Mouse (Mus musculus) ES-CJ7 (cell line): ENCODE results near the gene Khdrbs2.
"Not testable (repeated sequence)": the region's sequence is repeated elsewhere in the genome, so short reads cannot be mapped to it uniquely, and the experiment has no call there.

Experiments
- DNase-seq: peaks from one replicate; pipeline ENCODE4 v3.0.0; 2011; ENCODE audit warnings: low read depth, low spot score

Khdrbs2 gene

DNA sequence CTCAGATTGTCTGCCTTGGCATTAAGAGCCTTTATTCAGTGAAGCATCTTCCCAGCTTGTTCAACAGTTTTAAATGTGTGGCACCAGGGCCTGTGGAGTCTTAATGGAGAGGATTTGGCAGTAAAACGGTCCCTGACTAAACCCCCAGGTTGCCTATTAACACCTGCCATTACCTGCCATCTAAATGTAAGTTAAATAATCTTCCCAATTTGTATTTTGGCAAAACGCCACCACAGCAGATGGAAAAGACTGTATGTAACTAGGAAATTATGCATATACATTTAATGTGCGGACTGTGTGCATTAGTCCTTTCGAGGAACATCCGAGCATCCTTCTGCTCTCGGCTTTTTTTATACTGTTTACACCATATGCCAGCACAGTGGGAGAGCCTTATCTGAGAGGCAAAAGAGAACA, 290.6 kb downstream of the Khdrbs2 start:
- DNase-seq: no peak

DNA sequence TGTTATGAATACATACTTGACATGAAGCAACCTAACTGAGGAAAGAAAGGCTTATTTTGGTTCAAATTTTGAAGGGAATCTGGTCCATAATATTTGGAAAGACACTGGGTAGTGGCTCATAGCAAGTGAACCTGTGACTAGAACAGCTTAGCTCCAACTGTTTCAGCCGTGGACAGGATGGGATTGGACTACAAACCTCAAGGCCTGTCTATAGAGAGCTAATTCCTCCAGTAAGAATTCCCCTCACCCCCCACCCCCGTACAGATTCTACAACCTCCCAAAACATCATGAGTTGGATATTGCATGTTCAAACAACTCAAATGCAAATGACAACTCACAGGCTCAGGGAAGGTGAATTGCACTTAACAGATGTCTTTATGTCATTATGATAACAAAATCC, 298.5 kb downstream of the Khdrbs2 start:
- DNase-seq: no peak

DNA sequence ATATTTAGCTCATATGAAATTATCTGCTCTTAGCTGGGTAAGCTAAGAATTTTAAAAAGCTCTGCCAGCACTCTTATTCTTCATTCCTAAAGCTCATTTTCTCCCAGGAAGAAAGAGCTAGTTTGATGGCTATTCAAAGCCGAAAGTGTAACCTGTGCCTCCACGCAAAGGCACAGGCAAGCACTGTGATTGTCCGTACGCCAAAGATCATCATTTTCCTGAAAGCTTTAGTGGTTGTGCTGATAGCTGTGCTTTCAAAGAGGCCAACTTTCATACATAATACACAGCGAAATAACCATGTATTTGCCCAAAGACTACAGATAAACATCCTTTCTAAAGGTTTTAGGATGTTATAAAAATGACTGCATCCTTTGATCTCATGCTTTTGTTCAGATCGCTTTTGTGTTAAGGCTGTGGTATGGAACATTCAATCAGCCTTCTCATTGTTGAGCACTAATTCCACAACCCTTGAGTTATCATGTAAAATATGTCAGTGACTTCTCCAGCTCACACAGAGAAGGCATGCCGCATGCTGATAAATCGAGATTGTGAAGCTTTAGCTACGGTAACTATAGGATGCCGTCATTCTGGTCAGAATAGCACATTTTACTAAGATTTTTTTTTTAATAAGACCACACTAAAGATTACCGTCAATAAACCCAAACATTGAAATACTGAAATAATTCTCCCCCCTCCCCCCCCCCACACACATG, 299.1 kb downstream of the Khdrbs2 start:
- DNase-seq: no peak

DNA sequence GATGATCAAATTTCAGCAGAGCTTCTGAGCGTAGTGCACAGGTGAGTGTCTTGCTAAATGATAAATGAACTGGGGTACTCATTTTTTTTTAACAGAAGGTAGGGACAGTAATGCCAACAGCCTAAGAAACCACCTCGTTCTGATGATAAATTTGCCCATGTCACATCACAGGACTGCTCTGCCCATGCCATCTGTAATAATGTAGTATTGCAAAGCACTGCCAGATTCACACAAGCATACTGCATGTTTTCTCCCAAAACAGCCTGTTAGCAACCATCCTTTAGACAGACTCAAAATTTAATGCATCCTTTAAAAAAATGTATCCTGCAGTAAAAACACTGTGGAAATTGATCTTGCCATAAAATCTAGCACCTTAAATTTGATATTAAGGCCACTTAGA, 315.4 kb downstream of the Khdrbs2 start:
- no peak for DNase-seq

DNA sequence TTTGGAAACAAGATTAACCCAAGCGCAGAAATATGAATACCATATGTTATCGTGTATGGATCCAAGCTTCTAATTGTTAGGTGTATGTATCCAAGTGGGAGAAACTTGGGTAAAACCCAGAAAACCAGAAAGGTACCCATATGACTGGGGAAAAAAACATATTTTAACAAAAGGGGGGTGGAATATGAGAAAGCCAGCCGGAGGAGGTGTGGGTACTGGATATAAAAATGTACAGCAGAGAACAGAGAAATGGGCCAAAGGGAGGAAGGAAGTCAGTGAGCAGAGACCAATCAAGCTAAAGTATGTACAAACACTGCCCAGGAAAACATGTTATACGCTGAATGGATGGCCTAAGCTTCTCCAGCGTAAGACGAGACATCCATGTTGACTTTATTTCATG, 330.9 kb downstream of the Khdrbs2 start:
- DNase-seq: no peak

DNA sequence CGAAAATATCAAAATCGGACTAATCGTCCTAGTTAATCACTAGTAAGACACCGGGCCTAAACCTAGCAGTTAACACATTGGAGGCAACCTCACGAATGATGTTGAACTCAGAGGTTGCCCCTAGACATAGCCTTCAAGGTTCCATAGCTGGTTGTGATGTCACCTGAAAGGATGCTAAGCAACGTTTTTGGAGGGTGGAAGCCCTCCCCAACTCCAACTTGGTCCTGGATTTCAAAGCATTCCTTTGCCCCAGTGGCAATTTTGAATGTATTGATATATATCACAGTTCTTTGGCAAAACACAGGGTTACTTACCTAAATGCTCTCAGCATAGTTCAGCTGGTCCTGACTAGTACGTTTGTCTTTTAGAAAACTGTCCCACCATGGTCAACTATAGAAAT, 374.7 kb downstream of the Khdrbs2 start, which contains the start of gene Gm5415:
Gm5415 (minus strand) TSS at position 101 of the 400 bp plus-strand sequence.
- DNase-seq: not testable (repeated sequence)

DNA sequence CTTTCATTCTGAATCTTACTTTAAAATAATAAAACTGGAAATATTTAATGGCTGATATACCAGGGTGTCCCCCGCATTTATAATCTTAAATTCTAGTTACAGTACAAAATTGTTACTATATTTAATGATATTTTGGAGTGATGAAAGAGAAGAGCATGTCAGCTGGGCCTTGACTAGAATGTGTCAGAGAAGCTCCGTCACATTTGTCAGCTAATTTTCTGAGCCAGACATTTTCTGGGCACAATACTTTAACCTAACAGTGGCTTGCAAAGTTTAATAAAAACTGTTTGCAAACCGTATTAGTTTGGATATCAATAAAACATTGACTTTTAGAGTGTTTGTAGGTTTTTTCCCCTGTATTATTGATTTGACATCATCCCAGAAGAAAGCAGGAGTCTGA, 380.9 kb downstream of the Khdrbs2 start:
- no peak for DNase-seq

DNA sequence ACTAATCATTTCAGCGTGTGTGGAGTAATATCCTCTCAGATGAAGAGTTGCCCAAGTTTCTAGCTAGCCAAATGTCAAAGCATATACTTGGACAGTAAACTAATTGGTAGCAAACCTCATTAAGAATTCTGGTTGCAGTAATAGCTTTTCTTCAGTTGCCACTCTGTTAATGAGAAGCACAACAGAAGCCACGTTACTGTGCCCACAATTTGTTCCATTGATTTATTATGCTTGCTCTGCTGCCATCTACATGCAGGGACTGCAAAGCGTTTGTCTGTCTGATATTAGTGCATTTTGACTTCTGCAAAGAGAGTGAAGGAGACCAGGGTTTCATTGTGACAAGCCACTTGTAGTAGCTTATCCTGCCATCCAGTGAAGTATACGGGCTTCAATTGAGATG, 381.4 kb downstream of the Khdrbs2 start:
- no peak for DNase-seq

DNA sequence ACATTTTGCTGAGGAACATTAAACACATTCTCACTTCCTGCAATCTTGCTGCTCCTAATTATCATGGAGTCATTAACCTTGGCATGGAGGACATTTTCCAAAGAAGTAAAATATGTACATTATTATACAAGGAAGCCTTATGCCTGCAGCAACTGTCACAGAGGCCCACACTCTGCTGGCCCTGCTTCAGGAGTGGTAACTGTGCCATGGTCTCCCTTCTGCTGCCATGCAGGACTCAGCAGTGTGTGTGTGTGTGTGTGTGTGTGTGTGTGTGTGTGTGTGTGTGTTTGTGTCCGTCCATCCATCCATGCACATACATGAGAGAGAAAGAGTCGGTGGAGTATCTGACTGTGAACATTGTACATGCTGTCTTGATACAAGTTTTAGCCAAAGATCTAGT, 396.4 kb downstream of the Khdrbs2 start:
- no peak for DNase-seq

DNA sequence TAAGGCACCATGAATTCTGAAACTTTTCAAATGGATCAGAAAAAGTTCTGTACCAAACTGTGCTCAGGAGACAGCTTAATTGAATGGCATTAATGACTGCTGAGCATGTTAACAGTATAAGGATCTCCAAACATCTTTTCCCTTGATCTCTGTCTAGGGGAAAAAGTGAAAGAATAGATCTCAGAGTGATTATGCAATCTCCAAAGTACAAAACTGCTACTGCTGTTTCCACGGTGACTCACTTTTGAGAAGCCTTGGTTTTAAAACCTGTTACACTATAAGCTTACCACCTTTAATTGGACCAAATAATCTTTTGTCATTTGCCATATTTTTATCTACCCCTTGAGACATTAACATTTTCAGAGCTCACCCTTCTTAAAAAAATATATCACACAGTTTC, 453.5 kb downstream of the Khdrbs2 start:
- no peak for DNase-seq

DNA sequence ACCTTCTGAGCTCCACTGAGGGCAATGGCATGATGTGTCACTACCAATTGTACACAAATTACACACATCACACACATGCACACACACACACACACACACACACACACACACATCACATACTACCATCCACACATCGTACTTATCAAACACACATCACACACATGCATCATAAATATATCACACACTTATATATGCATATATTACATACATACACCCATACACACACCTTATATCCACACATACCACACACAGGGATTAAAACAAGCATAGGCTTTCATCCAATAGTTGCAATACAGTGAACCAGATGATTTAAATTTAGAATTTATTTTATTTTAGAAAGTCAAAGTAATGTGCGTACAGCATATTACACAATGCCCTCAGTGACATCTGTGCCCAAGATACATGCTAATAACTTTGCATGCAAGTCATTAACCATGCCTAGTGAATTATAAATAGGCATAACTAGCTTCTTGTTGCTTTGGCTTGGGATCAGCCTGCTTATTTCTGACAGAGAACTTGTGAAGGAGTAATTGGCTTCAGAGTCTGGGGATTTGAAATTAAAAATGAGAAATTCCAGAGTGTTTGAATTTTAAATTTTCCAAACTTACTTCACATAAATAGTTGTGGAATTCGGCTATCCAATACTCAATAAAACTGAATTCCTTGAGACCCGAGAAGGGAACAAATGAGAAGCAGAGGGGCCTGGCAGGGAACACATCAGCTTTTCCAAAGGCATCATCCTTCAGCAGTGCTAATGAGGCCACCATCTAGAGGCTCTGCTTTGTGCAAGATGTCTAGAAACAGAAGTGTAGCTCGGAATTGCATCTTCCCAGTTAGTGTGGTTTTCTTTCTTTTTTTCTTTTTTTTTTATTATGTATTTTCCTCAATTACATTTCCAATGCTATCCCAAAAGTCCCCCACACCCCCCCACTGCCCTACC, 460.2 kb downstream of the Khdrbs2 start:
- no peak for DNase-seq

DNA sequence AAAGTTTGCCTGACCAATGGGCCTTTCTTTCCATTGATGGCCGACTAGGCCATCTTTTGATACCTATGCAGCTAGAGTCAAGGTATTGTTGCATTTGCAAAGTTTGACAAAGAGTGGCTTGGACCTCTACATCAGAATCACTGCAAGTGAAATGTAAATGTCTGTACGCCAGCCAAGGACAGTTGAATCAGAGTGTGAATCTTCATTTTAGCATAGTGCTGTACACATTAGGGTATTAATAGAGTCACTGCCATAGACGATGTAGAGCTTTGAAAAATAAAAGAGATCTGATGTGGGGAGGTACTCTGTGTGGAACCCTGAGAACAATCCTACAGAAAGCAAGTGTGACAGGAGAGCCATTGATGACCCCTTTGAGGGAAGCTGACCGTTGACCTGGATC, 460.9 kb downstream of the Khdrbs2 start:
- no peak for DNase-seq

DNA sequence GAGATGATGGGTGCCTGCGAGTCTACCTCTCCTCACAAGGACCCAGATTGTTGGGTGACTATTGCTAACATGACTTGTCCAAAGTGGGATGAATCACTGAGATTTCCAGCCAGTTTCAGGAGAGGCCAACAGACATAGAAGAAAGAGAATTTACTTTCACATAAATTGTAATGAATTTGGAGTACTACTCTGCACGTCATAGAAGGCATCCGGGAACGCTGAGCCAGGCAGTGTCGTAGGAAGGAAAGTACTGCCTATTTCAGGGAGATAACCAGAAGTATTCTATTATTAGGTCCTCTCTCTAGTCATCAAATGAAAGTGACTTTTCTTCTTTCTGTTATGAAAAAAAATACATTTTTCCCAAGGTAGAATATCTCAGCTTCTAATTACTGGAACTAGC, 466.6 kb downstream of the Khdrbs2 start:
- no peak for DNase-seq

DNA sequence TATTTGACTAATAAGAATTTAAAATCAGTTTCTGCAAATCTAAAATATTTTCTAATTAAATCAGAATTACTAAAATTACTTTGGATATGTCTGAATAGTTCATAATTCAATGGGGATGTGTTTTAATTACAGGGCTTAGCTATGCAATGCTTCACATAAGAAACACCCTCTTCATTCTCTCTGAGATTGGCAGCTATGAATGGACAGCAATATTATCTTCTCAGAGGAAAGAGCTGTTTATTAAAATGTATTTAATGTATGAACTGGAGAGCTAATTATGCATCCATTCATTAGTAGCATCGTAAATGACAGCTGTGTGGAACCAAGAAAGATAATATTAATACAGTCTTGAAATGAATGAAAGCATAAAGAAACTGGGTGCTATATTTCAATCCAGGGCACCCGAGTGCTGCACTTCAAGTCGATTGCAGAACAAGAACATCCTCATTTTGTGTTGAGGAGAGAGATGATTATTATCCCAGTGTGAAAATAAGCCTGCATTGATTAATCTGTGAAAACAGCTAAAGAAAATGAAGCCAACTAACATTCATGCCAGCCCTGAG, 477.2 kb downstream of the Khdrbs2 start:
- no peak for DNase-seq

DNA sequence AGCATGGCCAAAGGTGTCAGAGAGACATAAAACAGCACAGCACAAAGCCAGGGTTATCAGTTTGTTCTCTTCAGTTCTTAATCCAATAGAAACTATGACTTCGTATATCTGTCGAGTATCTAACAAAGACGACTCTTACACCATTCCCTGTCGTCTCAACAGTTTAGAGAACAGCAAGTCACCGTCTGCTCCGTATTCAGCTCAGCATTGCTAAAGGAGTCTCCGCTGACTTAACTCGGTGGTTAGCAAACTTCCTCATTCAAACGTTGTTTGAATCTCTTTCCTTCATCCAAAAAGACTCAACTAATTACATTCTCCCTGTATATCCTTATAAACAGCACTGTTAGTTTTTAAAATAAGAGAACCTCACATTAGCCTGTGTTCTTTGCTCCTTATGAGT, 521.3 kb downstream of the Khdrbs2 start:
- no peak for DNase-seq

DNA sequence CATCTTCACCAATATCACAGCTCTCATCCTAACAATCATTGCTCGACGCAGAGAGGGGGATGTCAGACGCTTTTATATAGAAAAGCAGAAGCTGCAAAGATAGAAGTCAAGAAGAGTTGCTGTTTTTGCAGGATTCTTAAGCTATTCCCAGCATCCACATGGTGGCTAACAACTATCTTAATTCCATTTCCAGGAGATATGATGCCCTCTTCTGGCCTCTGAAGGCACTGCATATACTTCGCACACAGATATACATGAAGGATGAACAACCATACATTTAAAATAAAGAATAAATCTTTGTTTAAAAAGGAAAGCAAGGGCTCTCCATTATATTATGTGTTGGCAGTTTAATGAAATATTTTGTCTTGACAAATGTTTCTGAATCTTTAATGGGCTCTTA, 527.6 kb downstream of the Khdrbs2 start:
- DNase-seq: peak; percentile 61

DNA sequence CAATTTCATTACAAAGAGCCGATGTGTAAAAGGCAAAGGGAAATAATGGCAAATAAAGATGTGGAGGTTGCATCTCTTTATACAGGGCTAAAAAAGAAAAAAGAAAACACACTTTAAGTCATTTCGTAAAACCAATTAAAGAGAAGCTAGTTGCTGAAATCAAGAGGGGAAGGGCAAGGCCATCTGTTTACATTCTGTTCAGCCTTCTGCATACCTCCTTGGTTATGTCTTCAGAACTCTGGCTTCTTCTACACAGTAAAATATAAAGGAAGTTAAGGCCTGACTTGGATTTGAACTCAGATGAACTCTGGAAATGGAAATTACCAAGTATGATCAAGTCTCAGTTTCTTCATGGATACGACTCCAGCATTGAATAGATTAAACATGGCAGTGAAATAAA, 528.8 kb downstream of the Khdrbs2 start:
- no peak for DNase-seq
